Mouse (Mus musculus): ENCODE data around the gene Dcaf7.
"Not testable (repeated sequence)": the region's sequence is repeated elsewhere in the genome, so short reads cannot be mapped to it uniquely, and the experiment has no call there.

Dcaf7 gene

GRCm38 (mm10) chr11:106036548-106037417 lies at the start of gene Dcaf7:
TSS of gene Dcaf7 (plus strand) at chr11:106036872.
- in situ Hi-C loops (cut with MboI, MseI) = loop anchor here (5.0 kb wide), 1 partner anchor 36 kb away; no protein-coding TSS in a partner anchor

- in situ Hi-C loops (cut with MboI, MseI) = no loop called here
Measured at GRCm38 (mm10) chr11:105987446-105987845, 49.2 kb upstream of the Dcaf7 start.

- in situ Hi-C loops (cut with MboI, MseI) = no loop called here
Measured at GRCm38 (mm10) chr11:105989446-105989845, 47.2 kb upstream of the Dcaf7 start.

- in situ Hi-C loops (cut with MboI, MseI) = loop anchor here (5.0 to 10.0 kb wide), 3 partner anchors 48 to 1655 kb away; no protein-coding TSS in a partner anchor
Measured at GRCm38 (mm10) chr11:105990231-105990630, 46.4 kb upstream of the Dcaf7 start.

GRCm38 (mm10) chr11:105994375-105994774 lies 42.3 kb upstream of the Dcaf7 start, which contains the start of gene Ace3:
TSS of gene Ace3 (plus strand) at chr11:105994675.
- in situ Hi-C loops (cut with MboI, MseI) = loop anchor here (5.0 to 10.0 kb wide), 3 partner anchors 52 to 1650 kb away; no protein-coding TSS in a partner anchor

- in situ Hi-C loops (cut with MboI, MseI) = no loop called here
Measured at GRCm38 (mm10) chr11:106000062-106000461, 36.6 kb upstream of the Dcaf7 start.

GRCm38 (mm10) chr11:106001718-106002117 lies 35.0 kb upstream of the Dcaf7 start:
- in situ Hi-C loops (cut with MboI, MseI) = no loop called here

GRCm38 (mm10) chr11:106004576-106004975 lies 32.1 kb upstream of the Dcaf7 start:
- in situ Hi-C loops (cut with MboI, MseI) = no loop called here

- in situ Hi-C loops (cut with MboI, MseI) = no loop called here
Measured at GRCm38 (mm10) chr11:106005970-106006369, 30.7 kb upstream of the Dcaf7 start.

- in situ Hi-C loops (cut with MboI, MseI) = no loop called here
Measured at GRCm38 (mm10) chr11:106007821-106008220, 28.9 kb upstream of the Dcaf7 start, which contains the start of gene Kcnh6. TSS of gene Kcnh6 (plus strand) at chr11:106008124.

GRCm38 (mm10) chr11:106012711-106013110 lies 24.0 kb upstream of the Dcaf7 start:
- in situ Hi-C loops (cut with MboI, MseI) = no loop called here

- in situ Hi-C loops (cut with MboI, MseI) = no loop called here
Measured at GRCm38 (mm10) chr11:106013556-106014225, 23.0 kb upstream of the Dcaf7 start.

GRCm38 (mm10) chr11:106016440-106016839 lies 20.2 kb upstream of the Dcaf7 start:
- in situ Hi-C loops (cut with MboI, MseI) = no loop called here

- in situ Hi-C loops (cut with MboI, MseI) = loop anchor here (5.0 kb wide), 1 partner anchor 98 kb away; no protein-coding TSS in a partner anchor
Measured at GRCm38 (mm10) chr11:106020051-106020763, 16.5 kb upstream of the Dcaf7 start.

- in situ Hi-C loops (cut with MboI, MseI) = no loop called here
Measured at GRCm38 (mm10) chr11:106025774-106026173, 10.9 kb upstream of the Dcaf7 start.

- in situ Hi-C loops (cut with MboI, MseI) = no loop called here
Measured at GRCm38 (mm10) chr11:106026465-106027151, 10.1 kb upstream of the Dcaf7 start.

GRCm38 (mm10) chr11:106027607-106028006 lies 9.1 kb upstream of the Dcaf7 start:
- in situ Hi-C loops (cut with MboI, MseI) = no loop called here

GRCm38 (mm10) chr11:106032074-106032473 lies 4.6 kb upstream of the Dcaf7 start:
- in situ Hi-C loops (cut with MboI, MseI) = not testable (repeated sequence)

GRCm38 (mm10) chr11:106033491-106033919 lies 3.2 kb upstream of the Dcaf7 start:
- in situ Hi-C loops (cut with MboI, MseI) = no loop called here

GRCm38 (mm10) chr11:106034986-106035385 lies 1.7 kb upstream of the Dcaf7 start:
- in situ Hi-C loops (cut with MboI, MseI) = loop anchor here (5.0 kb wide), 1 partner anchor 37 kb away; no protein-coding TSS in a partner anchor

GRCm38 (mm10) chr11:106037418-106037751 lies 713 bp downstream of the Dcaf7 start:
- in situ Hi-C loops (cut with MboI, MseI) = loop anchor here (5.0 kb wide), 1 partner anchor 35 kb away; no protein-coding TSS in a partner anchor
